Mouse (Mus musculus): ENCODE measurements around the gene Gm17654.
"Not testable (repeated sequence)": the region's sequence is repeated elsewhere in the genome, so short reads cannot be mapped to it uniquely, and the experiment has no call there.

Gm17654 gene

GRCm38 (mm10) chr14:43579046-43579445 is at the start of gene Gm17654:
Gene Gm17654, minus strand, starts transcription at chr14:43579146.
- DNase-seq = not testable (repeated sequence)

- not testable (repeated sequence) for DNase-seq
Observed at GRCm38 (mm10) chr14:43607913-43608312, 29.0 kb upstream of the Gm17654 start, which contains the start of gene Gm10375. Gene Gm10375, minus strand, starts transcription at chr14:43608013.

- not testable (repeated sequence) for DNase-seq
Observed at GRCm38 (mm10) chr14:43577969-43578368, 977 bp downstream of the Gm17654 start.

- DNase-seq = not testable (repeated sequence)
Observed at GRCm38 (mm10) chr14:43552271-43552670, 26.7 kb downstream of the Gm17654 start.

- not testable (repeated sequence) for DNase-seq
Observed at GRCm38 (mm10) chr14:43546281-43546680, 32.7 kb downstream of the Gm17654 start.

- DNase-seq = not testable (repeated sequence)
Observed at GRCm38 (mm10) chr14:43543276-43543675, 35.7 kb downstream of the Gm17654 start, which contains the start of gene Gm5799. Gene Gm5799, plus strand, starts transcription at chr14:43543576.

- DNase-seq = not testable (repeated sequence)
Observed at GRCm38 (mm10) chr14:43538144-43538543, 40.8 kb downstream of the Gm17654 start.

GRCm38 (mm10) chr14:43532387-43532786 is 46.6 kb downstream of the Gm17654 start:
- DNase-seq = not testable (repeated sequence)

- DNase-seq = not testable (repeated sequence)
Observed at GRCm38 (mm10) chr14:43532011-43532383, 46.9 kb downstream of the Gm17654 start.

- DNase-seq = not testable (repeated sequence)
Observed at GRCm38 (mm10) chr14:43531052-43532010, 47.6 kb downstream of the Gm17654 start.

Data from spleen, adult 18-20 months (tissue).